Mouse (Mus musculus) liver, embryonic 13.5 days (tissue): ENCODE data around the gene Ptpn11. TPM values are rescaled to one million over a fixed set of nuclear protein-coding genes. Genes with fewer than 3 reads are reported as not detected.

Experiments
- ATAC-seq: fragments of 200-750 bp; cut with Nextera tagmentation; 2 replicates; pipeline ENCODE4 v1.8.0; 2017; ENCODE audit warnings: low read depth, mild to moderate bottlenecking, moderate number of reproducible peaks, moderate library complexity
- DNase-seq: peaks from one replicate; pipeline ENCODE4 v3.0.0; 2022
- H3K27ac ChIP-seq: fragments of 300-500 bp; sonication (generic); 2 replicates; pipeline ENCODE4 v1.5.1; 2015; ENCODE audit warnings: moderate library complexity, mild to moderate bottlenecking, inconsistent platforms
- H3K27me3 ChIP-seq: fragments of 300-500 bp; sonication (generic); 2 replicates; pipeline ENCODE4 v1.6.1; 2015; ENCODE audit warnings: mild to moderate bottlenecking, inconsistent platforms
- H3K36me3 ChIP-seq: fragments of 300-500 bp; sonication (generic); 2 replicates; pipeline ENCODE4 v1.6.1; 2015; ENCODE audit warnings: mild to moderate bottlenecking, inconsistent platforms
- H3K4me1 ChIP-seq: fragments of 300-500 bp; sonication (generic); replicated peaks from 2 replicates; pipeline ENCODE4 v1.6.1; 2015; ENCODE audit warnings: inconsistent platforms
- H3K4me2 ChIP-seq: fragments of 300-500 bp; sonication (generic); 2 replicates; pipeline ENCODE4 v1.6.1; 2015; ENCODE audit warnings: inconsistent platforms, mild to moderate bottlenecking, moderate library complexity
- H3K4me3 ChIP-seq: fragments of 300-500 bp; sonication (generic); replicated peaks from 2 replicates; pipeline ENCODE4 v1.5.1; 2015; ENCODE audit warnings: mild to moderate bottlenecking, inconsistent platforms
- H3K9ac ChIP-seq: fragments of 300-500 bp; sonication (generic); 2 replicates; pipeline ENCODE4 v1.6.1; 2015; ENCODE audit warnings: mild to moderate bottlenecking, inconsistent platforms
- H3K9me3 ChIP-seq: fragments of 300-500 bp; sonication (generic); replicated peaks from 2 replicates; pipeline ENCODE4 v1.6.1; 2016; ENCODE audit warnings: inconsistent platforms
- WGBS: fragments of 180-500 bp; shearing (Covaris S2); methylation state at CpG from one replicate; pipeline ENCODE4 v1.1.7; 2015; ENCODE audit not compliant: insufficient replicate concordance; 5-methylcytosine and 5-hydroxymethylcytosine counted together
- polyA plus RNA-seq: library from polyadenylated mRNA; unstranded; fragments of >200 nt; fragmentation: Nextera tagmentation; extraction: Ambion mirVana; gene quantifications from 2 replicates; pipeline ENCODE4 v1.2.1, GENCODE M21; 2015

Gene Ptpn11
- polyA plus RNA-seq, 1 experiment from 2014 or later = 12.5 TPM

- H3K36me3 ChIP-seq = no peaks in the 10 kb centered on the region
- 66% methylated on average over 5 of the region's 5 CpGs for WGBS
- ATAC-seq = no peak
Measured at GRCm38 (mm10) chr5:121081754-121082153, 109.4 kb downstream of the Ptpn11 start.

More at GRCm38 (mm10) chr5:121081754-121082153, 109.4 kb downstream of the Ptpn11 start:
- Histone ChIP-seq H3K9ac (no peak overlapping the region), H3K4me3 (no peak overlapping the region), H3K4me1 (no peaks in the 10 kb centered on the region), H3K27ac (no peak overlapping the region), H3K27me3 (no peaks in the 10 kb centered on the region), H3K9me3 (no peaks in the 10 kb centered on the region), H3K4me2 (no peak overlapping the region)
- DNase-seq = no peak

Other genes starting within 250 kb of the Ptpn11 start
- 0.10 TPM in 1 of 2 replicates, not detected in the other for gene Rph3a, start 181.3 kb downstream of the Ptpn11 start, polyA plus RNA-seq
- gene Rpl6, start 13.1 kb upstream of the Ptpn11 start, polyA plus RNA-seq = 556 and 610 TPM in 2 replicates
- 6.9 and 7.6 TPM in 2 replicates for gene Hectd4, start 28.8 kb upstream of the Ptpn11 start, polyA plus RNA-seq
- 19.7 and 21.4 TPM in 2 replicates for gene Trafd1, start 194.2 kb upstream of the Ptpn11 start, polyA plus RNA-seq
- 32.8 and 37.7 TPM in 2 replicates for gene Naa25, start 206.5 kb upstream of the Ptpn11 start, polyA plus RNA-seq